Mouse (Mus musculus): ENCODE measurements around the gene Tmod2. TPM values are rescaled to one million over a fixed set of nuclear protein-coding genes. Genes with fewer than 3 reads are reported as not detected.

Tmod2 gene
- total and polyA plus RNA-seq, 3 experiments, result 0.16 to 1.7 (median 0.17) TPM

DNA sequence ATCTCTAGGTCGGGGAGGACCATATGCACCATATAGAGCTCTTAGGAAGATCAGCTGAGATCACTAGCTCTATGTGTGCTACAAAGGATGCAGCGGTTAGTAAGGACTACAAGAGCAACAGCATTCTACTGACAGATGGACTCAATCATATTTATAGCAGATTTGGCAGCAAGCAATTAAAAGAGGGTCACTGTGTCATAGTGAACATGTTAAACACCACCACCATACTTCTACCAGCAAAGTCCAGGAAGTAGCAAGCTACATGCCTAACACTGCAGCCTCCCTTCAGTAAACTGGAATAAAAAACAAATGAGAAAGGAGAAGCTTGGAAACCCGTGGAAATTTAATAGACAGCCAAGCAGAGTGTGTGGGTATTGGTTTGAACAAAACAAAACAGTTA lies 5.4 kb upstream of the Tmod2 start:
- no peaks in the 10 kb centered on the region for H3K36me3 ChIP-seq (replicated peaks in 1 of 2; ENCODE audit: control insufficient read depth in 1 of 2, insufficient read depth in 1 of 2, low read length in 1 of 2)
- TF ChIP-seq CHD2 (IDR thresholded peaks at IDR 0.05; ENCODE audit: low read length), result no peak
- dilution Hi-C loops (cut with MboI; ENCODE audit: extremely low pct_ligation_motif_present, extremely low pct_unique_long_range_greater_than_20kb, low sequenced_read_pairs), result no loop called here
- H3K27ac ChIP-seq (ENCODE audit: insufficient read depth, low read depth), result no peak overlapping the region
- no peaks in the 10 kb centered on the region for H3K79me2 ChIP-seq (replicated peaks; ENCODE audit: control insufficient read depth, extremely low read depth, insufficient read depth, poor library complexity, severe bottlenecking)
- in situ Hi-C loops (cut with MboI; ENCODE audit: low pct_ligation_motif_present, low pct_unique_long_range_greater_than_20kb, low sequenced_read_pairs), result no loop called here
- H3K4me3 ChIP-seq (replicated peaks in 1 of 3; ENCODE audit: low read depth in 2 of 3, low read length in 2 of 3, poor library complexity in 1 of 3), result no peak overlapping the region
- peaks cover under 1 to 16% of the 10 kb centered on the region in 2 experiments for H3K4me1 ChIP-seq (ENCODE audit: control insufficient read depth in 1 of 2, insufficient read depth in 2 of 2)
- H3K27me3 ChIP-seq (replicated peaks), result peaks cover 3% of the 10 kb centered on the region
- H3K9me3 ChIP-seq (replicated peaks; ENCODE audit: low read length), result peaks cover 3% of the 10 kb centered on the region
- DNase-seq (ENCODE audit: extremely low read depth), result no peak
- no peak overlapping the region for H3K4me2 ChIP-seq (ENCODE audit: insufficient read depth, low read depth, poor library complexity, severe bottlenecking)
- no peak overlapping the region for H3K9ac ChIP-seq (ENCODE audit: insufficient read depth, low read depth)

GRCm38 (mm10) chr9:75609965-75610364 lies 1.2 kb downstream of the Tmod2 start:
- Histone ChIP-seq H3K79me2 (replicated peaks; ENCODE audit: control insufficient read depth, extremely low read depth, insufficient read depth, poor library complexity, severe bottlenecking) (no peaks in the 10 kb centered on the region; the same call in 1 of the 2 replicates), H3K9ac (ENCODE audit: insufficient read depth, low read depth) (0 out of 2 replicates have a peak overlapping the region, but pooled peaks have one; percentile 4), H3K4me2 (ENCODE audit: insufficient read depth, low read depth, poor library complexity, severe bottlenecking) (peak overlapping the region; percentile 79), H3K4me1 (ENCODE audit: control insufficient read depth in 1 of 2, insufficient read depth in 2 of 2) (peaks cover 13 to 20% of the 10 kb centered on the region in 2 experiments), H3K27me3 (replicated peaks) (peaks cover 5% of the 10 kb centered on the region), H3K4me3 (replicated peaks in 1 of 3; ENCODE audit: low read depth in 2 of 3, low read length in 2 of 3, poor library complexity in 1 of 3) (no peak overlapping the region), H3K36me3 (replicated peaks in 1 of 2; ENCODE audit: control insufficient read depth in 1 of 2, insufficient read depth in 1 of 2, low read length in 1 of 2) (no peaks in the 10 kb centered on the region), H3K9me3 (replicated peaks; ENCODE audit: low read length) (peaks cover 3% of the 10 kb centered on the region), H3K27ac (ENCODE audit: insufficient read depth, low read depth) (no peak overlapping the region)
- in situ Hi-C loops (cut with MboI; ENCODE audit: low pct_ligation_motif_present, low pct_unique_long_range_greater_than_20kb, low sequenced_read_pairs), result no loop called here
- no peak for TF ChIP-seq ETS1 (conservative IDR thresholded peaks at IDR 0.05; ENCODE audit: low read depth, low read length)
- no peak for TF ChIP-seq MAFK (IDR thresholded peaks at IDR 0.05; ENCODE audit: insufficient replicate concordance, low read length)
- peak; percentile 12; the same call in 1 of the 2 replicates for TF ChIP-seq SIN3A (IDR thresholded peaks at IDR 0.05; ENCODE audit: low read length)
- TF ChIP-seq USF2 (conservative IDR thresholded peaks at IDR 0.05; ENCODE audit: low read depth, low read length), result no peak
- no peak for TF ChIP-seq JUN (IDR thresholded peaks at IDR 0.05; ENCODE audit: insufficient read depth, low read depth, low read length)
- no peak for TF ChIP-seq NELFE (IDR thresholded peaks at IDR 0.05; ENCODE audit: low read depth, low read length)
- no peak for TF ChIP-seq POLR2A (IDR thresholded peaks at IDR 0.05; ENCODE audit: low read depth, low read length)
- no peak for TF ChIP-seq ZNF384 (IDR thresholded peaks at IDR 0.05; ENCODE audit: low read depth, low read length)
- dilution Hi-C loops (cut with MboI; ENCODE audit: extremely low pct_ligation_motif_present, extremely low pct_unique_long_range_greater_than_20kb, low sequenced_read_pairs), result no loop called here
- DNase-seq (ENCODE audit: extremely low read depth), result no peak

DNA sequence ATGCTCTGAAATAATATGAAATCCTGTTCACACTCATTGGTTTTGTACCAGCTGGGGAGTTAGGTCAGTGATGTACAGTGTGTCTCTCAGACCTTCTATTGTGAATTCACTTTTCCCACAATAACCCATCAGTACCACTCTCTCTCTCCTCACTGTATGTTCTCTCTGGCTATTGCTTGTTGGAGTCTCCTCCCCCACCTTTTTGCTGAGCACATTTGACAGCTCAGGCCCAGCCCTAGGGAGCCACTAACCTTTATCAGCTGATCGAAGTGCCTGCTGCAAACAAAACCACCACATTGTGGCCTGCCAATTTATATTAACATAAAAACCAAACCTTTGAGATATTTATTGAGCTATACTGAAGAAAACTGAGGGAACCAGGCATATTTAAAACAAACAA lies 1.6 kb downstream of the Tmod2 start:
- Histone ChIP-seq H3K4me2 (ENCODE audit: insufficient read depth, low read depth, poor library complexity, severe bottlenecking) (no peak overlapping the region), H3K36me3 (replicated peaks in 1 of 2; ENCODE audit: control insufficient read depth in 1 of 2, insufficient read depth in 1 of 2, low read length in 1 of 2) (no peaks in the 10 kb centered on the region), H3K4me1 (ENCODE audit: control insufficient read depth in 1 of 2, insufficient read depth in 2 of 2) (peaks cover 13 to 20% of the 10 kb centered on the region in 2 experiments), H3K27me3 (replicated peaks) (peaks cover 5% of the 10 kb centered on the region), H3K9me3 (replicated peaks; ENCODE audit: low read length) (peaks cover 3% of the 10 kb centered on the region), H3K4me3 (replicated peaks in 1 of 3; ENCODE audit: low read depth in 2 of 3, low read length in 2 of 3, poor library complexity in 1 of 3) (no peak overlapping the region), H3K79me2 (replicated peaks; ENCODE audit: control insufficient read depth, extremely low read depth, insufficient read depth, poor library complexity, severe bottlenecking) (no peaks in the 10 kb centered on the region; the same call in 1 of the 2 replicates), H3K27ac (ENCODE audit: insufficient read depth, low read depth) (no peak overlapping the region), H3K9ac (ENCODE audit: insufficient read depth, low read depth) (no peak overlapping the region)
- DNase-seq (ENCODE audit: extremely low read depth), result no peak
- dilution Hi-C loops (cut with MboI; ENCODE audit: extremely low pct_ligation_motif_present, extremely low pct_unique_long_range_greater_than_20kb, low sequenced_read_pairs), result no loop called here
- in situ Hi-C loops (cut with MboI; ENCODE audit: low pct_ligation_motif_present, low pct_unique_long_range_greater_than_20kb, low sequenced_read_pairs), result no loop called here
- TF ChIP-seq EP300 (IDR thresholded peaks at IDR 0.05; ENCODE audit: low read length) (no peak), CTCF (conservative IDR thresholded peaks at IDR 0.05 in 1 of 2, IDR thresholded peaks at IDR 0.05 in 1 of 2; ENCODE audit: low read depth in 2 of 2, low read length in 2 of 2) (no peak), ZKSCAN1 (IDR thresholded peaks at IDR 0.05; ENCODE audit: borderline replicate concordance, low read depth, low read length) (no peak), GABPA (IDR thresholded peaks at IDR 0.05; ENCODE audit: insufficient replicate concordance, low read depth, low read length) (no peak), RCOR1 (conservative IDR thresholded peaks at IDR 0.05; ENCODE audit: low read depth, low read length) (no peak), UBTF (IDR thresholded peaks at IDR 0.05; ENCODE audit: low read depth, low read length) (no peak), JUN (IDR thresholded peaks at IDR 0.05; ENCODE audit: insufficient read depth, low read depth, low read length) (no peak), NELFE (IDR thresholded peaks at IDR 0.05; ENCODE audit: low read depth, low read length) (no peak), POLR2AphosphoS2 (IDR thresholded peaks at IDR 0.05; ENCODE audit: low read depth, low read length) (no peak), HCFC1 (IDR thresholded peaks at IDR 0.05; ENCODE audit: low read depth, low read length) (no peak), MEF2A (IDR thresholded peaks at IDR 0.05; ENCODE audit: borderline replicate concordance, low read depth, low read length) (no peak), KAT2A (IDR thresholded peaks at IDR 0.05; ENCODE audit: insufficient replicate concordance, low read length) (no peak), TCF12 (IDR thresholded peaks at IDR 0.05; ENCODE audit: low read depth, low read length) (no peak), BHLHE40 (IDR thresholded peaks at IDR 0.05; ENCODE audit: low read depth, low read length) (no peak), PAX5 (IDR thresholded peaks at IDR 0.05; ENCODE audit: low read length) (no peak), MAFK (IDR thresholded peaks at IDR 0.05; ENCODE audit: insufficient replicate concordance, low read length) (no peak), CHD1 (IDR thresholded peaks at IDR 0.05; ENCODE audit: low read depth, low read length) (no peak), E2F4 (IDR thresholded peaks at IDR 0.05; ENCODE audit: insufficient replicate concordance, low read depth, low read length) (no peak), USF1 (IDR thresholded peaks at IDR 0.05; ENCODE audit: low read depth, low read length) (no peak)
